Mouse (Mus musculus) cerebellum, adult 2 months (tissue): ENCODE data around the gene Nbl1. TPM values are rescaled to one million over a fixed set of nuclear protein-coding genes. Genes with fewer than 3 reads are reported as not detected.

Experiments
- DNase-seq, 2 experiments: peaks; one replicate each; pipeline ENCODE4 v3.0.0; 2021
- H3K27ac ChIP-seq: fragments of 200-500 bp; 2 replicates; pipeline ENCODE4 v1.5.1; 2012; ENCODE audit warnings: low read length, control low read depth, inconsistent platforms; ENCODE audit not compliant: insufficient read depth
- H3K27me3 ChIP-seq: fragments of 200-500 bp; 2 replicates; pipeline ENCODE4 v1.6.1; 2012; ENCODE audit warnings: inconsistent platforms, mild to moderate bottlenecking, low read length, moderate library complexity; ENCODE audit not compliant: control insufficient read depth, insufficient read depth
- H3K4me1 ChIP-seq: fragments of 200-500 bp; 2 replicates; pipeline ENCODE4 v1.6.1; 2011; ENCODE audit warnings: low read length; ENCODE audit not compliant: control insufficient read depth, insufficient read depth
- H3K4me3 ChIP-seq: fragments of 200-500 bp; replicated peaks from 2 replicates; pipeline ENCODE3; 2011; ENCODE audit warnings: mild to moderate bottlenecking, low read depth, low read length, control low read depth; ENCODE audit not compliant: insufficient read depth
- CTCF ChIP-seq: fragments of 200-500 bp; IDR thresholded peaks from 2 replicates; pipeline ENCODE4 v1.5.1; 2011; ENCODE audit warnings: low read depth, mild to moderate bottlenecking, control low read depth, low read length, moderate library complexity, borderline replicate concordance; ENCODE audit not compliant: insufficient read depth
- POLR2A ChIP-seq: fragments of 200-500 bp; IDR thresholded peaks from 2 replicates; pipeline ENCODE4 v1.6.1; 2011; ENCODE audit warnings: low read length, control low read depth, borderline replicate concordance; ENCODE audit not compliant: insufficient read depth
- WGBS: fragments of 180-500 bp; shearing (Covaris S2); methylation state at CpG from one replicate; pipeline ENCODE4 v1.1.7; 2018; 5-methylcytosine and 5-hydroxymethylcytosine counted together
- polyA plus RNA-seq: library from polyadenylated mRNA; depleted of rRNA; stranded (reverse); fragments of >200 nt; gene quantifications from 2 replicates; pipeline ENCODE4 v1.2.3, GENCODE M21; 2012

The Nbl1 gene
- polyA plus RNA-seq, 1 experiment: 55.0 TPM

DNA sequence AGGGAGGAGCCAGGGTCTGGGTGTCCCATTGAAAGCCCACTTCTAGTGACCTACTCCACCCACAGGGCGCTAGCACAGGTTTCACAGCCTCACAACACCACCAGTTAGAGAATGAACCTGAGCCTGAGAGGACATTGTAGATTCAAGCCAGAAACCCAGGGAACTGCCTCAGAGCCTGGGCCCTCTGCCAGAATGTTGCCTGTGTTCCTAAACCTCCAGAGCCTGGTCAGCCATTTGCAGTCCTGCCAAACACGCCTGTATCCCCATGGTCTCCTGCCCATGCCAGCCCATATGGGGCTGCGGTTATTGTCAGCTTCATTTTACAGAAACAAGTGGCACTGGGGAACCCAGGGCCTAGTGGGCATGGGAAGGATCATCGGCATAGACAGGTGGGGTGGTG lies 37.5 kb downstream of the Nbl1 start:
- DNase-seq: peak; percentile 60 to 80
- H3K27me3 ChIP-seq: no peaks in the 10 kb centered on the region

DNA sequence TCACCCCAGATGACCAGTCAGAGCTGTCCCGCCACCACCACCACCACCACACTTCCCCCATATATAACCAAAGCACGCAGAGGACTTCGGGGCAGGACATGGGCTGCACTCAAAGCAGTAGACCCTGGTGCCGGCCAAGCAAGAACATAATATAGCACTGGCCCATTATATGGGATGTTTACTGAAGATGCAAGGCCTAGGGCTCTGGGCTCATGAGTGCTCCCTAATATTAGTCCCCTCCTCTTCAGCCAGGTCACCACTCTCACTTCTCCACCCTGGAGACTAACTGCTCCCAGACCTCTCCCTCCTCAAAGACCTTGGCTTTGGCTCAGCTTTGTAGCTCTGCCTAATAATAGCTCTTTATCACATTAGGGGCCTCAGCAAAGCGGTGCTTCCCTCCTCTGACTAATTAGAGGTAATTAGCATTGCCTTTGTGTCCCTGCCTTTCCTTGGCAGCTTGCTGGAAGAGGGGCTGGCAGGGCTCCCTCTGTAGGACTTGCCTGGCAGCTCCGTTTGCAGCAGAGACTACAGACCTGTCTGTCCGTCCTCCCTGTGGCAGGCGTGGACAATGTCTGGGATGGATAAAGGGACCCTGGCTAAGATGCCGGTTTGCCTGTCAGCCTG lies 38.4 kb downstream of the Nbl1 start:
- peaks cover 14% of the 10 kb centered on the region; the same call in 1 of the 2 replicates for H3K4me1 ChIP-seq
- WGBS: 48% methylated on average over 9 of the region's 9 CpGs
- DNase-seq: peak in 1 of 2 experiments; percentile 27
- no peak overlapping the region for H3K4me3 ChIP-seq
- no peak overlapping the region for H3K27ac ChIP-seq
- H3K27me3 ChIP-seq: no peaks in the 10 kb centered on the region
- TF ChIP-seq POLR2A (no peak), CTCF (no peak)

More for the DNA sequence above, 37.5 kb downstream of the Nbl1 start:
- no peak for TF ChIP-seq POLR2A
- H3K4me1 ChIP-seq: peaks cover 14% of the 10 kb centered on the region; the same call in 1 of the 2 replicates
- no peak overlapping the region for H3K4me3 ChIP-seq
- WGBS: 20% methylated on average over 4 of the region's 4 CpGs
- H3K27ac ChIP-seq: no peak overlapping the region

DNA sequence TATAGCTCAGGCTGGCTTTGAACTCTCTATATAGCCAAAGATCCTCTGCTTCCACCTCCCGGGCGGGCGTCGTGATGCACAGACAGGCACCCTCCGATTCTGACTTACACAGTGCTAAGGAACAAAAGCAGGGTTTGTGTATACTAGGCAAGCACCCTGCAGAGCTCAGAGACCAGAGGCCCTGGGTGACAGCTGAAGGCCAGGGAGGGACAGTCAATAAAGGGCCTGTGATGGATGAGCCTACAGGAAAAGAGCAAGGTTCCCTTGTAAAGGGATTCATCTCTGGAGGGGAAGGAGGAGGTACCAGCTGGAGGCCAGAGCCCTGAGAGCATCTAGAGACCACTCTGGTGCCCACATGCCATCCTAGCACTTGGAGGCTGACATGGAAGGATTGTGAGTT lies 39.4 kb downstream of the Nbl1 start:
- 88% methylated on average over 5 of the region's 5 CpGs for WGBS
- no peak overlapping the region for H3K4me3 ChIP-seq
- no peak overlapping the region for H3K27ac ChIP-seq
- no peaks in the 10 kb centered on the region for H3K27me3 ChIP-seq
- peaks cover 14% of the 10 kb centered on the region; the same call in 1 of the 2 replicates for H3K4me1 ChIP-seq
- TF ChIP-seq CTCF (no peak), POLR2A (no peak)
- no peak for DNase-seq

DNA sequence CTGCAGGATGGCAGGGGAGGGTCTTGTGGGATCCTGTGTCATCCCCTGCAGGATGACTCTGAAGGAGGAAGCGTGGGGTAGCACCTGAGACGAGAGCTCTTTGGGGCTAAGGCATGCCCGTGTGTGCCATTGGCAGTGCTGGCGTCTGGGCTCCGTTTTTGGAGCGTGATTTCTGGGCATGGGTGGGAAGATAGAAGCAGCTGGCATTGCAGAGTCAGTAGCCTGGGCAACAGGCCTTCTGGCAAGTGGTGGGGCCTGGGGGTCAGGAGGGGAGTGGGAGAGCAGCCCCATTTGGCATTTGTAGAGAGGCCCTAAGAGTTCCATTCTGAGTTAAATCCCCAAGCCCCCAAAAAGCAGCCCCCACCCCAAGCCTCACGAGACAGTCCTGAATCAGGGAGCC lies 40.0 kb downstream of the Nbl1 start:
- no peak for DNase-seq
- Histone ChIP-seq H3K27ac (no peak overlapping the region), H3K4me1 (peaks cover 10% of the 10 kb centered on the region; the same call in 1 of the 2 replicates), H3K27me3 (no peaks in the 10 kb centered on the region), H3K4me3 (no peak overlapping the region)
- no peak for TF ChIP-seq POLR2A
- 55% methylated on average over 7 of the region's 7 CpGs for WGBS

DNA sequence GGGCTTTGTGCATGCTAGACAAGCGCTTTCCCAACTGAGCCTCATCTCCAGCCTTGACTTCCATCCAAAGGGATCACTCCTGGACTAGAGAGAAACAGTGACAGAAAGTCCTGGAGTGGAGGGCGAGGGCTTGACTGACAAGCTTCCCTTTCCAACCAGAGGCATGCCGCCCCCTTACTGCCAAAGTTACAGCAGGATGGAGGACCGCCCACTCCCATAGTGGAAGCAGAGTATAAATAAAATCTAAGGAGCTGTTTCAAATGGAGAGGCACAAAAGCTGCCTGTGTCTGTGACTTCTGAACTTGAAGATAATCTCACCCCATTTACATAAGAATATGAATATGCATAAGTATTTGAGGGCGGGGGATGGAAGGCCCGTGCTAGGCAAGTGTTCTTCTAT lies 44.3 kb downstream of the Nbl1 start:
- Histone ChIP-seq H3K27ac (no peak overlapping the region), H3K27me3 (no peaks in the 10 kb centered on the region), H3K4me1 (no peaks in the 10 kb centered on the region; the same call in 1 of the 2 replicates), H3K4me3 (no peak overlapping the region)
- 65% methylated on average over 6 of the region's 6 CpGs for WGBS
- TF ChIP-seq CTCF: no peak
- TF ChIP-seq POLR2A: no peak
- no peak for DNase-seq

DNA sequence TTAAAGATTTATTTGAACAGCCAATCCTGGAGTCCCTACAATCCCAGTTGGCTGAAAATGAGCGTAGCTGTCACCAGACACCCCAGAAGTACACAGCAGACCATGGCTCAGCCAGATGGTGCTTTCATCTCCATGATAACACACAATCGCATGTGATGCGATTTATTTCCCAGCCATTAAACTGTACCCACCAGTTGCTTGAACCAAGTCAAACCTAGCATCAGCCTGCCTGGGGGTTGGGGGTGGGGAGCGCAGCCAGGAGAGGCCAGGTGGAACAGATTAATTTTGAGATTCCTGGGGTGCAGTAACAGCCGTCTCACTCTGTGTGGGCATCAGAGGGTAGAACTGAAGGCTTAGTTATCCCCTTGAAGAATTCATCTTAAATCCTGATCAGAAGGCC lies 46.4 kb downstream of the Nbl1 start:
- no peak overlapping the region for H3K27ac ChIP-seq
- WGBS: 16% methylated on average over 5 of the region's 5 CpGs

DNA sequence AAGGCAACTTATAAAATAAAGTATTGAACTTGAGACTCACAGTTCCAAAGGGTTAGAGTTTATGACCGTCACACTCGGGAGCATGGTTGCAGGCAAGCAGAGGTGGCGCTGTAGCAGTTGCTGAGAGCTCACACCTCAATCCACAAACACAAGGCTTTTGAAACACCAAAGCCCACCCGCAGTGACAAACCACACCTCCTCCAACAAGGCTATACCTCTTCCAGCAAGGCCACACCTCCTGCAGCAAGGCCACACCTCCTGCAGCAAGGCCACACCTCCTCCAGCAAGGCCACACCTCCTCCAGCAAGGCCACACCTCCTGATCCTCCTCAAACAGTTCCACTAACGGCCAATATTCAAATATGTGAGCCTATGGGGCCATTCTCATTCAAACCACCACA lies 48.2 kb downstream of the Nbl1 start:
- DNase-seq: no peak
- 94% methylated on average over 5 of the region's 5 CpGs for WGBS

More for the DNA sequence above, 46.4 kb downstream of the Nbl1 start:
- DNase-seq: no peak
- no peak overlapping the region for H3K4me3 ChIP-seq
- TF ChIP-seq POLR2A (no peak), CTCF (no peak)
- H3K4me1 ChIP-seq: no peaks in the 10 kb centered on the region; the same call in 1 of the 2 replicates
- H3K27me3 ChIP-seq: no peaks in the 10 kb centered on the region

DNA sequence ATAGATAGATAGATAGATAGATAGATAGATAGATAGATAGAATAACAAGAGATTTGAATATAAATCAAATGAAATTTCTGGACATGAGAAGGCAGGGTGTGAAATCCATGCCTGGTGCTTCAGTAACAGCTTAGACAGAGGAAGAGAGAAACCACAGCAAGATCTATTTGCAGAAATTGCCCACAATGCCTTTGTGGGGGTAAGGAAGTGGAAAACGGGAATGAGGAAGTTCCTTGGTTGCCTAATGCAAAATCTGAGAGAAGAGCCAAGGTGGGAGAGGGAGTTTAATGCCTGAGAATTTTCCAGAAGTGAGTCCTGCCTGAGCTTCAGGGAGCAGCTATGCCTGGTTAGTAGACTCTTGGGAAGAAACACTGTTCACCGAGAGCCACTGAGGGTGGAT lies 49.2 kb downstream of the Nbl1 start:
- H3K27ac ChIP-seq: no peak overlapping the region
- no peaks in the 10 kb centered on the region for H3K27me3 ChIP-seq
- no peak overlapping the region for H3K4me3 ChIP-seq
- TF ChIP-seq POLR2A: no peak
- no peak for TF ChIP-seq CTCF
- H3K4me1 ChIP-seq: no peaks in the 10 kb centered on the region; the same call in 1 of the 2 replicates
- no peak for DNase-seq
- WGBS: 96% methylated on average over 2 of the region's 2 CpGs

More for the DNA sequence above, 48.2 kb downstream of the Nbl1 start:
- no peak overlapping the region for H3K4me3 ChIP-seq
- no peak overlapping the region for H3K27ac ChIP-seq
- TF ChIP-seq POLR2A: no peak
- TF ChIP-seq CTCF: no peak
- H3K27me3 ChIP-seq: no peaks in the 10 kb centered on the region
- no peaks in the 10 kb centered on the region; the same call in 1 of the 2 replicates for H3K4me1 ChIP-seq
